Mouse (Mus musculus): ENCODE data around the gene 2810408A11Rik.

2810408A11Rik gene

DNA sequence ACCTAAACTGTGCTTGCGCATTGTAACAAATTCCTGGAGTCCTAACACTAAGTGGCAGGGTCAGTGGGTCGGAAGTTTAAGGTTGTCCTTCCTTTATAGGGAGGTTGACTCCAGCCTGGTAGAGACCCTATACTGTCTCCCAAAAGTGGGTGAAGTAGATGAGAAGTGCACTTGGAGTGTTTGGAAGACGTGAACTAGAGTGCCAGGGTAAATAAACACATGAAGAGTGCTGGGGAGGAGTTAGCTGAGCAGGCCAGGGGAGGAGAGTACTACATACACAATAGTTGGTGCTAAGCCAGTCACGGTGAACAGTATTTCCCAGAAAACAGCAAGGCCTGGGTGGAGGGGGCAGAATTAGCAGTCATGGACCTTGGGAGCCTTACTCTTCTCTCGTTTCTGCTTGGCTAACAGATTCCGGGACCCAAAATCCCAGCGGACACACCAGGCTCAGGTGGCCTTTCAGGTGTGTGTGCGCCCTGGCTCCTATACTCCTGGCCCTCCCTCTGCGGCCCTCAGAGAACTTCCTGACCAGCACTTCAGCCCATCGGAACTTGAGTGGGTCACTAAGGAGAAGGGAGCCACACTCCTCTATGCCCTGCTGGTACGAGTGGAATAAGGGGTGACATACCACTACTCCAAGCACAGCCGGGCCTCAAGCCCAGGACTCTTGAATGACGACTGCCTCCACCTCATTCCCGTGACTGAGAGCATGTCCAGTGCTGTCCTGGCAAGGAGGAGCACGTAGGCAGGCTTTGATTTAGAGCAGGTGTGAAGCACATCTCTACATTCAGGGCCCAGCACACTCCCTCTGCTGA, 12.1 kb upstream of the 2810408A11Rik start:
- no peak for DNase-seq (ENCODE audit: low spot score)

DNA sequence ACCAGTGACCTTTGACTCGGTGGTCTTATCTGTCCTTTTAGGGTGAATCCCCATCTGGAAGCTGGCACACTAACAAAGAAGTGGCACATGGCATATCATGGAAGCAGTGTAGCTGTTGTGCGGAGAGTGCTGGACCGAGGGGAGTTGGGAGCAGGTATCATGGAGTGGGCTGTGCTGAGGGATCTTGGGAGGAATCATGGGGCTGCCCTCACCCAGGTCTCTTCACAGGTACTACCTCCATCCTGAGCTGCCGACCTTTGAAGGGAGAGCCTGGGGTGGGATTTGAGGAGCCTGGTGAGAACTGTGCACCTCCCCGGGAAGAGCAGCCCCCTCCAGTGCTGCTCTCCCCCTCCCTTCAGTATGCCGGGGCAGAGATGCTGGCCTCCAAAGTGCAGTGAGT, 10.9 kb upstream of the 2810408A11Rik start:
- DNase-seq (ENCODE audit: low spot score) = no peak

DNA sequence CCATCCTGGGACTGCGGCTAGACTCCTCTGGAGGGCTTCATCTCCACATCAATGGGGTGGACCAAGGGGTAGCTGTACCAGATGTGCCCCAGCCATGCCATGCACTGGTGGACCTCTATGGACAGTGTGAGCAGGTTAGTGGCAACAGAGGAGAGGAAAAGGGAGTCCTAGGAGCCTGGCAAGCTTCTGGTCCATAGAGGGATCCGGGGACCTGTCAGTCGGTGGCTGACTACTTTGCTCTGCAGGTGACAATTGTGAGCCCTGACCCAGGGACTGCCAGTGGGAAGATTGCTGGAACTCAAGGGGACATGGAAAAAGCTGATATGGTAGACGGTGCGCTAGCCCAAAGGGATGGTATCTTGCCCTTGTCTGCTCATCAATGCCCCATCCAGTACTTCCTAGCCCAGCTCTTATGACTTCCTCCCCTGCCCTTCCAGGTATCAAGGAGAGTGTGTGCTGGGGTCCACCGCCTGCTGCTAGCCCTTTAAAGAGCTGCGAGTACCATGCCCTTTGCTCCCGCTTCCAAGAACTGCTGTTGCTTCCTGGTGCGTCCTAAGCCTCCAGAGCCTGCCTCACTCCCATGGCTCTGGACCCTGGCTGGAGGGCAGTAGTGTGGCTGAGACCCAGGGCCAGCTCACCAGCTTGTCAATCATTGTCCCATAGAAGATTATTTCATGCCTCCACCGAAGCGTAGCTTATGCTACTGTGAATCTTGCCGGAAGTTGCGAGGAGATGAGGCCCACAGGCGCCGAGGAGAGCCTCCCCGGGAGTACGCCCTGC, 10.2 kb upstream of the 2810408A11Rik start:
- DNase-seq (ENCODE audit: low spot score) = no peak

DNA sequence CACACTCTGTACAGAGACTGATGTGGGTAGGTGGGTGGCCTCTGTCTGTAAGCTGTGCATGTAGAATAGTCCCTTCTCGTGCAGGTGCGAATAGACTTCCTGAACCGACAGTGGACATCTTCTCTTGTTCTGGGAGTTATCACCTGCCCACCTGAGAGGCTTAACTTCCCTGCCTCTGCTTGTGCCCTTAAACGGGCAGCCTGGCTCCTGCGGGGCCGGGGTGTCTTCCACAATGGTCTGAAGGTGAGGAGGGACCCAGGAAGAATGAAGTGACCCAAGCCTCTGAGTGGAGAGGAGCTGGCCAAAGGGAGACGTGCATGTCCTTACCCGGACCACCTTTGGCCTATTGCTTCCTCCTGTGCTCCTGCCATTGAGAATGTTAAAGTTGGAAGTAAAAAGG, 9.4 kb upstream of the 2810408A11Rik start:
- no peak for DNase-seq (ENCODE audit: low spot score)

DNA sequence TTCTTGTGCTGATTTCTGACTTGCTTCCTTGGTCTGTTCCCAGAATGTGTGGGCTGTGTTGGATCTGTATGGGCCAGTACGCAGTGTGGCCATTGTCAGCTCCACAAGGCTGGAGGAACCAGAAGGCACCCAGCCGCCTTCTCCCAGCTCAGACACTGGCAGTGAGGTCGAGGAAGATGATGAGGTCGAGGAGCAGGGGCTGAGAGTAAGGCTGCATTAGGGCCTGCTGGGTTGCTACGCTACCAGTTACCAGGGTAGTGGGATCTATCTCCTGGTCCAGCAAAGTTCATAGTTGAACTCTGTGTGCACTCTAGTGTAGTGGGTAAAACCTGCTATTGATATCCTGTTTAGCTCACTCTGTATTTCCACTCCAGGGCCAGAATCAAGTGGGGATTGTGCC, 8.4 kb upstream of the 2810408A11Rik start:
- no peak for DNase-seq (ENCODE audit: low spot score)

DNA sequence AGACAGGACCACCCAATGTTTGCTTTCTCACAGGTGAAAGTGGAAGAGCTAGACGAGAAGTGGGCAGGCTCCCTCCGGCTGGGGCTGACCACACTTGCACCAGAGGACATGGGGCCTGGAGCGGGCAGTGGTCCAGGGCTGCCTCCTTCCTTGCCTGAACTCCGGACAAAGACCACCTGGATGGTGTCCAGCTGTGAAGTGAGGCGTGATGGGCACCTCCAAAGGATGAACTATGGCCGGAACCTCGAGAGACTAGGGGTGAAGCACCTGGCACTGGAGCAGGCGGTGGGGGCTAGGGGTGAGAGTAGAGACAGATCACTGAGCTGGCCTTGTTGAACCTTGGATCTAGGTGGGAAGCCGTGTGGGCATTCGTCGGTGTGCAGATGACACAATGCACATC, 7.9 kb upstream of the 2810408A11Rik start:
- no peak for DNase-seq (ENCODE audit: low spot score)

DNA sequence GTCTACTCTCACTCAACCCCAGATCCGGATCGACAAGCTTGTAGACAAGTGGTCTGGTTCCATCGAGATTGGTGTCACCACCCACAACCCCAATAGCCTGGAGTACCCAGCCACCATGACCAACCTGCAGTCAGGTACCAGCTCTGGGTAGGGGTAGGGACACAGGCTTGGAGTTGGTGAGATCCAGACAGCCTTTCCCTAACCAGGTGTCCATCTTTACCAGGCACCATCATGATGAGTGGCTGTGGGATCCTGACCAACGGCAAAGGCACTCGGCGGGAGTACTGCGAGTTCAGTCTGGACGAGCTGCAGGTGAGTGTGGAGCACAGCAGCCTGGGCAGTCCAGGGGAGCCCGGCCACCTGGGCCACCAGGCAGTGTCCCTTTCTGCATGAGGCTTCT, 3.5 kb upstream of the 2810408A11Rik start:
- no peak for DNase-seq (ENCODE audit: low spot score)

DNA sequence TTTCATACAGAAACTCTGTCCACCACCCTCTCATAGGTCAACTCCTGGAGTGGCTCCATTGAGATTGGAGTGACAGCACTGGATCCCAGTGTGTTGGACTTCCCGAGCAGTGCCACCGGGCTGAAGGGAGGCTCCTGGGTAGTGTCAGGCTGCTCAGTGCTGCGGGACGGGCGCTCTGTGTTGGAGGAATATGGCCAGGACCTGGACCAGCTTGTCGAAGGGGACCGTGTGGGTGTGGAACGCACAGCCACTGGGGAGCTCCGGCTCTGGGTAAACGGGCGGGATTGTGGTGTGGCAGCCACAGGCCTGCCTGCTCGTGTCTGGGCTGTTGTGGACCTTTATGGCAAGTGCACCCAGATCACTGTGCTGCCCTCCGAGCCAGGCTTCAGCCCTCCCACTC, 2.2 kb upstream of the 2810408A11Rik start:
- DNase-seq (ENCODE audit: low spot score) = no peak

DNA sequence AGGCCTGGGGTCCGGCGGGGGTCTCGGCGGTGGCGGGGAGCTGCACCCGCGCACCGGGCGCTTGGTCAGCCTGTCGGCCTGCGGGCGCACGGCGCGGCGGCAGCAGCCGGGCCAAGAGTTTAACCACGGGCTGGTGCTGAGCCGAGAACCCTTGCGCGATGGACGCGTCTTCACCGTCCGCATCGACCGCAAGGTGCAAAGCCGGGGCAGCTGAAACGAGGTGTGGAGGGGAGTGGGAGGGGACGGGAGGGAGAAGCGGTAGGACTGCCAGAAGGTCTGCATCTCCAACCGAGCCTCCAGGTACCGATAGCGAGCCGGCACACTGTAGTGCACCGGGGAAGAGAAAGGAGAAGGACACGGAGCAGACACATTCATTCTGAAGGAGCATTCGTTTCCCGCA, 1.2 kb upstream of the 2810408A11Rik start:
- peak; percentile 35 for DNase-seq (ENCODE audit: low spot score)

DNA sequence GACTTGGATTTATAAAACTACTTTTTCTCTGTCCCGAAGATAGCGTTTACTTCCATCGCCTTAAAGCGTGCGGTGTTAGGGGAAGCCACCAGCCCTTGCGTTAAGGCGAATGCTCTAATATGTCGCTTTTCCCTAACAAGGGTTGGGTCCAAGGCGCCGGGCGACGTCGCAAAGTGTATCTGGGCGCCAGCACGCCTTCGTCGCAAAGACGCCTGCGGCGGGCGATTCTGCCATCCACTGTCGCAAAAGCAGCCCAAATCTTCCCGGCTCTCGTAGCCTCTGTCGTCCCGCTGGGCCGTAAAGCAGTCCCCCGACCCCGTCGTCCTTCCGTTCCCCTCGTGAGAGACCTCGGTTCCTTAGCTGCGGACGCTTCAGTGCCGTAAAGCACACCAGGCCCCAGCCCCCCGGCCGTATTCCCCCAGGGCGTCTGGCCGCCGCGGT, 639 bp upstream of the 2810408A11Rik start:
- DNase-seq (ENCODE audit: low spot score) = peak; percentile 94

DNA sequence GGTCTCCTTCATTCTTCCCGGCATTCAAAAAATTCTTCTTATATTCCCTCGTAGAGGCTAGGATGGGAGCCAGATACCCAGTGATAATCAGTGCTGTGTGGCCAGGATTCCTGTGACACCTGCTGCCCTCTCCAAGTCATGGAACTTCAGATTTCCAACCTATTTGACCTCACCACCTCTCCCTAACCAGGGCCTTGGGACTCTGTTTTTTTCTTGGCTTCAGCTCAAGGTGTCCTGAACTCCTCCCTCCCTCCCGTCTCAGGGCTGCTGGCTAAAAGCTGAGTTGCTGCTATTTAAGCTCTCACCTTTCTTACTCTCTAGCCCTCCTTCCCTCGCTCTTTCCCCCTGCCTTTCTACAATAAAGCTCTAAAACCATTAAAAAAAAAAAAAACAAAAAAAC, 917 bp downstream of the 2810408A11Rik start:
- DNase-seq (ENCODE audit: low spot score) = no peak

DNA sequence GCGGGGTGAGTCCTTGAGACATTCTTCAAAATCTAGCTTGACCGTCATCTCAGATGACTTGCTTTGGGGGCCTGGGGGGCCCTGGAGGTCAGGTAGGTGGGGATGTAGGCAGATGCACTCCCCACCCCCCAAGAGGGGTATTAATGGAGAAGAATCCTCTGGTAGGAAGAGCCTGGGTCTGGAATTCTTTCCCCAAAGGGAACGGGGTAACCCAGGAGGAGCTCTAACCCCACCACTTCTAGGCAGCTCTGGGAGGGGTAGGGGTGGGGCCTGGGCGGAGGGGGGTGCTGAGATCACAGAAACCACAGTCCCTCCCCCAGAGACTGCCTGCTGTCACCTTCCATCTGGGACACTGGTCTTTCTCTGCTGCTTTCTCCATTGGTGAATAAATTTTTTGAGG, 5.5 kb downstream of the 2810408A11Rik start, which contains the start of gene Acap1:
Acap1 (minus strand) TSS at position 249 of the 400 bp plus-strand sequence.
- DNase-seq (ENCODE audit: low spot score) = no peak

DNA sequence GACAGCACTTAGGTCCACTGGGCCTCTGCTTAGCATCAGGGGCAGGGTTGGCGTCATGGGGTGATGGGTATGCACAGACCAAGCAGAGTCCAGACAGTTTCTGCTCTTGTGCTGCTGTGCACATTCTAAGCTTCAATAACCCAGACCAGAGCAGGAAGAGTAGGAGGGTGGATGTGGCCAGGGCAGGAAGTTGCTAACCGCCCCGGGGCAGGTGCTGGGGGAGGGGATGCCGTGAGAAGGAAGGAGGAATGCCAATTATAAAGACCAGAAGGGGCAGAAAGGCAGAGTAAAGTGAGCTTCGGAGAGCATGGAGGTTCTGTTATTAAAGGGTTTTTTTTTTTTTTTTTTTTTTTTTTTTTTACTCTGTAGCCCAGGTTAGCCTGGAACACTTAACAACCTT, 6.1 kb downstream of the 2810408A11Rik start:
- peak; percentile 50 for DNase-seq (ENCODE audit: low spot score)

DNA sequence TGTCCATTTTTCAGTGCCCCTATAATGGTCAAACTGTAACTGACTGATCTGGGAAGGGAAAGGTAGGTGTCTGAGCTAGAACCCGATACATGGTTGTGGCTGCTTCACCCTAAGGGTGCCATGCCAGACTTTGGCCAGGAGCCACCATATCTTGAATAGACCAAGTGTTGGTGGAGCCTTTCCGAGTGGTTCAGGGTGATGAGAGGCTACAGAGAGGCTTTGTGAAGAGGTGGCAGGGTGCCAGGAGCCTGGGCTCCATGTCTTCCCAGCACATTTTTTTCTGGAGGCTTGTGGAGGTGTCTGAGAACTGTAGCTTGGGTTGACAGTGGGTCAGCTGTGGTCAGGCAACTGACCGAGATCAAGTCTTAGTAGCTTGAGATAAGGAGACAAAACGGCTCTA, 9.3 kb downstream of the 2810408A11Rik start:
- no peak for DNase-seq (ENCODE audit: low spot score)

DNA sequence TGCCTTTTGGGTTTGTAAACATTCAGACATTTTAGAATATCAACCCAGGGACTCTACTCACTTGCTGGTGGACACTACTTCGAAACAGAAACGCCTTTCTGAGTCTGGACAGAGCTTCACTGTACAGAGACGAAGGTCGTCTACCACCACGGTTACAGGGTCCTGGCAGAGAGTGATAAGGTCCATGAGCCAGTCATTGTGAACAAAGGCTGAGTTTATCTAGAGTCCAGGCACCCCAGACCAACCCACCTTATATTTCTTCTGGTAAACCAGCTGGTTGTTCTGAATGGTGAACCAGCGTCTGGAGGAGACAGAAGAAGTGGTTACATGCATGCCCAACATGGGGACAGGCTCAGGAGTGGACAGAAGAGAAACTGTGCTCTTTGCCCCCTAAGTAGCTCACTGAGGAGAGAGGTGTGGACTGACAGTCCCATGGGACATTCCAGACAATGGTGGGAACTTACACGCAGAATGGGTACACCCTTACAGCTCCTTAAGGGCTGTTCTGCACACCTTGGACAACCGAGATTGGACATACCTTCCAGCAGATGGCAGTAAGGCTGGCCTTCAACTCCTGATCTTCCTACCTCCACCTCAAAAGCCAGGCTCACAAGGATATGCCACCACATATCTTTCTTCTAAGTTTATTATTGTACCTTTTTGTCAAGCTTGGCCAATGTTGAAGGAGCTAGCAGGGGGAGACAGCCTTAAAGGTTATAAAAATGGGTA, 13.7 kb downstream of the 2810408A11Rik start:
- DNase-seq (ENCODE audit: low spot score) = no peak

DNA sequence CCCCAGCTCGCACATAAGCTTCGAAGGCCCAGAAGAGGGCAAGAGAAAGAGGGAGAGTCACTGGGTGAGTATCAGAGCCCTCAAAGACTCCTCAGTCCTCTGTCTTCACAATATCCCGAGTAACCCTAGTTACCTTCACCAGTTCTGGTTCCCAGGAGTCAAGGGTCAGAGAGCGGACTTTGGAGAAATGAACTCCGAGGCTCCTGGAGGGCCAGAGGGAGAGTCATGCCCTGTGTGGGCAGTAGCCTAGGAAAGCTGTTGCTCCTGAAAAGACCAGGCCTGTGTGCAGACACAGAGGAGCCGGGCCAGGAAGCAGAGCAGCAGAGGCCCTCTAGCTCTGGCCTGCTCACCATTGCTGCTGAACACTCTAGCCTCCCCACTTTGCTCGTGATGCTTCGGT, 16.1 kb downstream of the 2810408A11Rik start:
- no peak for DNase-seq (ENCODE audit: low spot score)

DNA sequence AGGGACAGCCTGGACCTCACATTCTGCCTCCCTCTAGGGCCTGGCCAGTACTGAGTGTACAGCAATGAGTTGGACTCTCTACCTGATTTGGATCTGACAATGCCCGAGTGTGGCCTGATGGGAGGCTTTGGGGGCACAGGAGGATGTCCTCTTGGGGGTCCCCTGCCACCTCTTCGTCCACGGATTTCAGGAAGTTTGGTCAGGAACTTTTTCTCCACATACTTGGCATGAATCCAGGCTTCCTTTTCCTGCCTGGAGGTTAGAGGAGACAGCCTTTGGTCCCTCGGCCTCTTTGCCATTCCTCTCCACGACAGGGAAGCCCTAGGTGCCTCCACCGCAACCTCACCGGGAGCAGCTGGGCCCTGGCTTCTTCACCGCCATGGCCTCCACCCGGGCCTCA, 16.5 kb downstream of the 2810408A11Rik start:
- no peak for DNase-seq (ENCODE audit: low spot score)

DNA sequence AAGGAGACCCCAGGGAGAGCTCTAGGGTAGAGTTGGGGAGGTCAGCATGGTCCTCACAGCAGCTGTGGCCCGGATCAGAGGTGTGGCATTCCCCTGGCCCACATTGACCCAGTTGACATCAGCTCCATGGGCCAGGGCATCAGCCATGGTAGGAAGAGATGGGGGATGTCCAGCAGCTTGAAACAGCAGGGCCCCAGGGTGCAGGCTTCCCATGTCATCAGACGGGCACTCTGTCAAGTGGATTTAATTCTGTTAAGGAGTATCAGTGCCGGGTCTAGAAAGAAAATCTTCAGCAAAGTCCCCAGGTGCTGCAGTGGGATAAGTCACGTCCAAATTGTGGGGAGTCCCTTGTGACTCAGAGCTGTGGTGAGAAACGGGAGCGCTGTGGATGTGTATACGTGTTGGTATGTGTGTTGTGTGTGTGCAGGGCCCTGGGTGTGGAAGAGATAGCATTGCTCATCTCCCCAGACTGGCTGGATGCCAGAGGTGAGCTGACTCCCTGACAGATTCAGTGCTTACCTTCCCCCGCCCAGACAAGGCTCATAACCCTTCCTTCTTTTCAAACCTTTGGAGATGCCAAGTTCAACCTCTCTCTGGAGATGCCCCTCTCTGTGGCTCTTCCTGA, 17.1 kb downstream of the 2810408A11Rik start:
- peak; percentile 32 for DNase-seq (ENCODE audit: low spot score)

DNA sequence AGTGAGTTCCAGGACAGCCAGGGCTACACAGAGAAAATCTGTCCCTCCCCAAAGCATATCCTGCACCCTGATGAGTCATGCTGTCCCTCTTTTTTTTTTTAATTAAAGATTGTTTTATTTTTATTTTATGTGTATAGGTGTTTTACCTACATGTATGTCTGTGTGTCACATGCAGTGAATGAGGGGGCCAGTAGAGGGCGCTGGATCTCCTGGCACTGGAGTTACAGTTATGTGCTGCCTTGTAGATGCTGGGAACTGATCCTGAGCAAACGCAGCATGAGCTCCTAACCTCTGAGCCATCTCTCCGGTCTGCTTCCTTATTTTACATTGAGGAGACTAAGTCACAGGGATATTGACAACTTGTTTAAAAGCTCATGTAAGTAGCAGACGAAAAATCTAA, 17.7 kb downstream of the 2810408A11Rik start:
- peak; percentile 42 for DNase-seq (ENCODE audit: low spot score)

DNA sequence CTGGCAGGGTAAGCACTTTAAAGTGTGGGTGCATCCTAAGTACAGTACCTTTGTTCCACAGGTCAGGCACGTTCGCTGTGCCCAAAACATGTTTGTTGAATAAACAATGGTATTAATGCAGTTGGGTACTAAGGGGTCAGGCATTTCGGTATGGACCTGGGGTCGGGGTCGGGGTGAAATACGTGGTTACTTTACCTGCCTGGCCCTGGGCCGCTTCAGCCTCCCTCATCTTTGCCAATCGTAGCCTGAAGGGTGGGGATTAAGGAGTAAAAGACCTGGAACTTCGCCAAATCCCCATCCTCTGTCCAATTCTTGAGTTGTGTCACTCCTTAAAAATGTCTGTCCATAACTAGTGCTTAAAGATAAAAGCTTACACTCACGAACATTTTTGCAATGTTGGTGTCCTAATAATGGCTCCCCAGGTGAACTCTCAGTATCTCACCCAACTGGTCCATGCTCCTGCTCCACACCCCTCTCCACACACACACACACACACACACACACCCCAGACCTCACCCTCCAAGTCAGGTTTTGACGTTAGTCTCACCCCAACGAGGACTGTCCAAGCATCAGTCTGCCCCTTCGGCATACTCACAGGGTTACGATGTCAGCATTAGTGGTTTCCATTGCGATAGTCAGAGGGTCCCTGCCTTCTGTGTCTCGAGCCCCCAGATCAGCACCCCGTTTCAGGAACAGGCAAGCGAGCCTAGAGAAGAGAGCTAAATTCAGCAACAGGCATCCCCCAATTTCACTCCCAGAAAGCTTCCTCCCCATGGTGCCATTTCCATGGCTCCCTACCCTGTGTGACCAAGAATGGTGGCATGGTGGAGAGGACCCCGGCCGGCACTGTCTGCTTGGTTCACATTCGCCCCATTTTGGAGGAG, 18.8 kb downstream of the 2810408A11Rik start:
- no peak for DNase-seq (ENCODE audit: low spot score)

Measured in urinary bladder, postnatal 14 days (tissue).